Mouse (Mus musculus) C2C12 (cell line): ENCODE results near the gene Ppp1r18.

ENCODE experiments used
- CTCF ChIP-seq: IDR thresholded peaks from one replicate; pipeline ENCODE4 v1.5.1; 2011; ENCODE audit not compliant: control insufficient read depth, insufficient read depth, insufficient read length
- MAX ChIP-seq: IDR thresholded peaks from one replicate; pipeline ENCODE4 v1.6.1; 2011; ENCODE audit warnings: mild to moderate bottlenecking, control low read depth
- MYOD1 ChIP-seq: IDR thresholded peaks from one replicate; pipeline ENCODE4 v1.6.1; 2011; ENCODE audit warnings: low read depth; ENCODE audit not compliant: control insufficient read depth, insufficient read length
- USF1 ChIP-seq: IDR thresholded peaks from one replicate; pipeline ENCODE4 v1.6.1; 2011; ENCODE audit warnings: low read depth, mild to moderate bottlenecking, control low read depth, moderate library complexity

DNA sequence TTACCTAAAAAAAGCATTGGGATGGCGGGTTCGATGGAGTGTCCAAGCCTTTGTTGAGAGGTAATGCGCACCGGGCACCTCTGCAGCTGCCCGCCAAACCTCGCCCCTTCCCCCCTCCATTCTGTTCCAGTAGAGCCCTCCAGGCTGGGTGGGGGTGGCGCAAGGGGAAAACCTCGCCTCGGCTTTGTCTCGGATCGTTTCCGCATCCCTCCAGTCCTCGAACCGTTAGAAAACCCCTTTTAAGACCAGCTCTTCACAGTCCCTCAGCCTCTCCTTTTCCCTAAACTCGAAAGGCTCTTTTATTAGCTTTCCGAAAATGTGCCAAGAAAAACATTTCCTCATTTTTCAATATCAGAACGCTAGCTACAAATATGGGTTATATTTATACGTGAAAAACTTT, 27.9 kb upstream of the Ppp1r18 start:
- TF ChIP-seq CTCF (no peak), MYOD1 (no peak), USF1 (no peak), MAX (no peak)
